Mouse (Mus musculus): ENCODE results near the gene 9530077C05Rik. TPM values are rescaled to one million over a fixed set of nuclear protein-coding genes. Genes with fewer than 3 reads are reported as not detected.

9530077C05Rik gene
- 1.0 TPM for polyA plus RNA-seq (2017; shearing (Covaris generic))

GRCm38 (mm10) chr9:22411002-22411857 is at the start of gene 9530077C05Rik:
Gene 9530077C05Rik, plus strand, starts transcription at chr9:22411513.

GRCm38 (mm10) chr9:22389021-22389476 is 22.3 kb upstream of the 9530077C05Rik start, which contains the start of gene Anln:
Gene Anln, minus strand, starts transcription at chr9:22389188.

GRCm38 (mm10) chr9:22453990-22454389 is 42.7 kb downstream of the 9530077C05Rik start, which contains the start of gene Gm17545:
Gene Gm17545, plus strand, starts transcription at chr9:22454290.

GRCm38 (mm10) chr9:22469643-22470042 is 58.3 kb downstream of the 9530077C05Rik start, which contains the start of gene Rp9:
Gene Rp9, minus strand, starts transcription at chr9:22469743.

GRCm38 (mm10) chr9:22475424-22475868 is 64.1 kb downstream of the 9530077C05Rik start, which contains the start of gene Bbs9:
Gene Bbs9, plus strand, starts transcription at chr9:22475715.

Other genes starting within 250 kb of the 9530077C05Rik start
- not detected for gene Zfp872, start 223.4 kb upstream of the 9530077C05Rik start, polyA plus RNA-seq (2017; shearing (Covaris generic))
- gene Zfp809, start 185.8 kb upstream of the 9530077C05Rik start, polyA plus RNA-seq (2017; shearing (Covaris generic)), result 55.7 TPM
- gene Zfp599, start 151.6 kb upstream of the 9530077C05Rik start, polyA plus RNA-seq (2017; shearing (Covaris generic)), result 7.4 TPM
- gene Zfp810, start 103.9 kb upstream of the 9530077C05Rik start, polyA plus RNA-seq (2017; shearing (Covaris generic)), result 18.0 TPM
- 1.5 TPM for gene Anln, start 22.3 kb upstream of the 9530077C05Rik start, polyA plus RNA-seq (2017; shearing (Covaris generic))
- gene Gm17545, start 42.8 kb downstream of the 9530077C05Rik start, polyA plus RNA-seq (2017; shearing (Covaris generic)), result not detected
- gene Rp9, start 58.2 kb downstream of the 9530077C05Rik start, polyA plus RNA-seq (2017; shearing (Covaris generic)), result 33.3 TPM
- 19.1 TPM for gene Bbs9, start 64.2 kb downstream of the 9530077C05Rik start, polyA plus RNA-seq (2017; shearing (Covaris generic))

All from inflammation-experienced regulatory T-cells, adult 16 weeks (primary cell).